Mouse (Mus musculus): ENCODE results near the gene Rpl19.

DNA sequence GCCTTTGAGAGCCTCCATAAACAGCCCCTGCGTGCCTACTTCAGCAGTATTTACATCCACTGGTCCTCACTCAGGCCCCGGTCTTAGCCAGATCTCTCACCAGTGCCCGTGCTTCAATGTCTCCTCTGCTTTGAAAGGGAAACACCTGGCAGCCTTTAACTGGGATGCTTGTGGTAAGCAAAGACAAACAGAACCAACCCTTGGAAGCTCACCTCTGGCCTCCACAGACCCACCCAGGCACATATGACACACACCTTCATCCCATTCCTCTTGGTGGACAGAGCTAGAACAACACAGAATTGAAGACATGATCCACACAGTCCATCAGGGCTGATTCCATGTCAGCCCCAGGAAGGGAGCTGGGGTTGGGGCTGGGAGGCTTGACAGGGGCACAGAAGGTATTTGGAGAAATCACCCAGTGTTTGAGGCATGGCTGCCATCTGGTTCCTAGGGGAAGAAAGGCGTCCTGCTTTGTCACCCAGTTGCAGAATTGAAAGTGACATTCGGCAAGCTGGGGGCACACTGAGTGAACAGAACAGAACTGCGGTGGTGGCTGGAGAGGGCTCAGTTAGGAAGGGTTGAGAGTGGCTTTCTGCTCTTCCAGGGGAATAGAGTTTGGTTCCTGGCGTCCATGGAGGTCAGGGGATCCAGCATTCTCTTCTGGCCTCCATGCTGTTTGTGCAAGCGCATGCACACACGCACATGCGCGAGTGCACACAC lies 28.3 kb upstream of the Rpl19 start:
- TF ChIP-seq EP300 (IDR thresholded peaks at IDR 0.05; ENCODE audit: low read depth) (no peak), CTCF (IDR thresholded peaks at IDR 0.05; ENCODE audit: low read depth) (no peak)

All from liver, postnatal 0 days (tissue).